Mouse (Mus musculus): ENCODE results near the gene Asb18. TPM values are rescaled to one million over a fixed set of nuclear protein-coding genes. Genes with fewer than 3 reads are reported as not detected.

Asb18 gene
- total and polyA plus RNA-seq, 2 experiments from 2014 or later, result 0.49 to 1.2 TPM

DNA sequence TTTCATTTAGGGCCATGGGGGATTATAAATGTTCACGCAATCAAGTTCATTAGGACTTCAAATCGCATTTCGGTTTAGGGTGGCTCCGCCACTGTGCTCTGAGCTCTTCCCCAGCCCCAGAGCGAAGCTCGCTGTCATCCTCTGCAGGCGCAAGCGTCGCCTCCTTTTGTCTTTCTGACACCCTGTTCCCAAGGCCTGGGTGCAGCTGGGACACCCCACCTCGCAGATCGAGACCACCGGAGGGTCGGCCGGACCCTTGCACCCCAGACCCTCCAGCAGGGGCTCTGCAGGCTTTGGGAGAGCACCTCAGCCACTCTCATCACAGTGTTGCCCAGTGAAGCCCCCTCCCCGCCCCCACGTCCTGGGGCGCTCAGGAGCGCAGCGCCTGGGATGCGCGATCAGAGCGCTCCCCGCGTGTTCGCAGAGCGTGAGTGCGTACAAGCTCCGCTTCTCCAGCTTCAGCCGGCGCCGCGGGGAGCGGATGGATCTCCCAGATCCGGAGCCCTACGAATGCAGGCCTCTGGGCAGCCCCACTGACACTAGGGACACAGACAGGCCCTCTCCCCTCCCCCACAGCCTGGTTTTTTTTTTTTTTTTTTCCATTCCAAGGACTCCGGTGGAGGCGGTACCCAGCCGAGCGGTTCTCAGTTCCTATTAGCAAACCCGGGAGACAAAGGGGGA, 72.6 kb downstream of the Asb18 start:
- 0 out of 2 replicates have a peak overlapping the region, but pooled peaks have one; percentile 5 for H3K9ac ChIP-seq (replicated peaks; ENCODE audit: low read length)
- peak overlapping the region; percentile 28 for H3K4me3 ChIP-seq (ENCODE audit: low read length)
- peak; percentile 31; the same call in 1 of the 2 replicates for ATAC-seq
- WGBS, result under 1% methylated on average over 40 of the region's 40 CpGs
- peak overlapping the region; percentile 59 for H3K4me2 ChIP-seq (ENCODE audit: low read depth, low read length)
- peaks cover 45% of the 10 kb centered on the region for H3K27me3 ChIP-seq (ENCODE audit: insufficient read depth, low read length)
- no peaks in the 10 kb centered on the region for H3K36me3 ChIP-seq (ENCODE audit: insufficient read depth, low read length)
- no peak for TF ChIP-seq CTCF (IDR thresholded peaks at IDR 0.05; ENCODE audit: low read depth)
- H3K4me1 ChIP-seq (ENCODE audit: insufficient read depth, low read length), result 0 out of 2 replicates have a peak, but pooled peaks cover 6% of the 10 kb centered on the region
- peak; percentile 38 for DNase-seq (ENCODE audit: low spot score)
- no peak overlapping the region; the same call in 1 of the 2 replicates for H3K27ac ChIP-seq
- H3K9me3 ChIP-seq (ENCODE audit: low read length), result no peaks in the 10 kb centered on the region

DNA sequence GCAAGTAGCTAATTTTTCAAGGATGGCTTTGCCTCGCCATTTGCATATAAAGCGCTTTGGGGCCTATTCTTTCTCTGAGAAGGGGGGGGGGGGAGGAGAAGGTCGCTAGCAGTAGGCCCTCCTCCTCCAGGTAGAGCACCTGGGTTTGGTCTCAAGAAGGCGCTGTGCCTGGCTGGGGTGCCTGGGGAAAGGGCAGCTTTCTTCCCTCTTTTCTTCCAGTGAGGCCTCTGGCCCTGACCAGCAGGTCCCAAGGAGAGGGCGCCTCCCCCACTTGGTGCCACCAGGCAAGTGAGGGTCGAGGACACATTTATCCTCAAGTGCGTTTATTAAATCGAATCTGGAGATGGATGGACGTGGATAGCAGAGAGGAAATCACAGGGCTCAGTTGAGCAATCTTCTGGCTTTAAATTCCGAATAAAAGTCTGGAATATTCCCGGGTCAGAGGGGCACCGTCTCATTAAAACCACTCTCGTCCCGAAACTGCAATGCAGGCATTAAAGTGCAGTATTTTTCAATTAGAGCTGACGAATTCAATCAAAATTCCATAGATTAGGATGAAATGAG, 73.4 kb downstream of the Asb18 start:
- no peak overlapping the region for H3K9ac ChIP-seq (replicated peaks; ENCODE audit: low read length)
- 20% methylated on average over 15 of the region's 15 CpGs for WGBS
- TF ChIP-seq CTCF (IDR thresholded peaks at IDR 0.05; ENCODE audit: low read depth), result no peak
- H3K4me1 ChIP-seq (ENCODE audit: insufficient read depth, low read length), result 0 out of 2 replicates have a peak, but pooled peaks cover 6% of the 10 kb centered on the region
- no peaks in the 10 kb centered on the region for H3K9me3 ChIP-seq (ENCODE audit: low read length)
- DNase-seq (ENCODE audit: low spot score) (no peak), ATAC-seq (no peak)
- H3K4me3 ChIP-seq (ENCODE audit: low read length), result no peak overlapping the region
- no peaks in the 10 kb centered on the region for H3K36me3 ChIP-seq (ENCODE audit: insufficient read depth, low read length)
- no peak overlapping the region; the same call in 1 of the 2 replicates for H3K4me2 ChIP-seq (ENCODE audit: low read depth, low read length)
- peaks cover 52% of the 10 kb centered on the region for H3K27me3 ChIP-seq (ENCODE audit: insufficient read depth, low read length)
- no peak overlapping the region for H3K27ac ChIP-seq

DNA sequence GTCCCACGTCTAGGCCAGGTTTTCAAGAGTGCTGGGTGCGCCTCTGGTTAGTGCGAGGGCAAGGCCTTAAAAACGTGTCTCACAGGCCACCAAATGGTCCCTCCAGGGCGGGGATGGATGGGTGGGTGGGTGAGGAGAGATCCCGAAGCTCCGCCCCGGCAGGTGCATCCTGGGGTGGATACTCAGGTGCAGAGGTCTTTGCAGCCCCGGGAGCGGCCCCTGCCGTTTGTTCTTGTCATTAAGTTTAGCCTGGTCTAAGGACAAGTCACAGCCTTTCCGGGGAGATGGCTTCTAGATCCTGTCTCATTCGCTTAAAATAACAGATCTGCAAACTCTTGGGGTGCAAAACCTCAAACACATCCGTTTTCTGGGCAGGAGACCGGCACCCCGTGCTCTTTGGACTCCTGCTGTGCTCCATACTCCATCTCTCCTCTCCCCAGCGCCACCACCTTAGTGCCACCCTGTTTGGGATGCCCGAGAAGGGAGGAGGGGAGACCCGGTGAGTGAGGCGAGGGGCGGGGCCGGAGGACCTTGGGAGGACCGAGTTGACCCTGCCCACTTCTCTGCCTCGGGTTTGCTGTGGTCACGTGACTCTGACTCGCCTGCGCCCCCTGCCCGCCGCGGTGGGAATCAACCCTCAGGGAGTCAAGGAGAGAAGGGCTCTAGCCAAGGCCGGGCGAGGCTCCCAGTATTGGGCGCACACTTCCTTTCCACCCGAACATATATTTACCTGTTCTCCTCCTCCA, 74.3 kb downstream of the Asb18 start:
- WGBS, result 10% methylated on average over 32 of the region's 34 CpGs
- peak; percentile 84 for TF ChIP-seq CTCF (IDR thresholded peaks at IDR 0.05; ENCODE audit: low read depth)

DNA sequence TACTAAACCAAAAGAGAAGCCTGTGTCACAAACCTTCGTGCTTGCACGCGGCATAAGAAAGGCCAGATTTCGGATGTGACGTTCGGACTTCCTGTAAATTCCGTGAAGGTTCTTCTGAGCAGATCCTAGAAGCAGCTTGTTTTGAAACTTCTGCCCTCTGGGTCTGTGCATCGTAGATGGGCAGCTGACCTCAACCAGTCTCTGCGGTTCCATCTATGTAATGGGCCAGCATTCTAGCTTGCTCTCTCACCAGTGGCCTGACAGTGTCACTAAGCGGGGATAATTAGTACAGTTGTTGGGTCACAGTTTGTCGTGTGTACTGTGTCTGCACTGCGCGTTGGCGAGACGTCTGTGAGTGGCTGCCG, 74.9 kb downstream of the Asb18 start:
- DNase-seq (ENCODE audit: low spot score) (no peak), ATAC-seq (no peak)
- peaks cover 65% of the 10 kb centered on the region for H3K27me3 ChIP-seq (ENCODE audit: insufficient read depth, low read length)
- H3K4me2 ChIP-seq (ENCODE audit: low read depth, low read length), result no peak overlapping the region
- H3K9me3 ChIP-seq (ENCODE audit: low read length), result no peaks in the 10 kb centered on the region
- H3K4me3 ChIP-seq (ENCODE audit: low read length), result no peak overlapping the region
- no peak overlapping the region for H3K9ac ChIP-seq (replicated peaks; ENCODE audit: low read length)
- no peak overlapping the region for H3K27ac ChIP-seq
- H3K4me1 ChIP-seq (ENCODE audit: insufficient read depth, low read length), result 0 out of 2 replicates have a peak, but pooled peaks cover 6% of the 10 kb centered on the region
- no peak for TF ChIP-seq CTCF (IDR thresholded peaks at IDR 0.05; ENCODE audit: low read depth)
- 44% methylated on average over 16 of the region's 16 CpGs for WGBS
- no peaks in the 10 kb centered on the region for H3K36me3 ChIP-seq (ENCODE audit: insufficient read depth, low read length)

More for the DNA sequence above, 74.3 kb downstream of the Asb18 start:
- Histone ChIP-seq H3K27ac (no peak overlapping the region), H3K4me2 (ENCODE audit: low read depth, low read length) (0 out of 2 replicates have a peak overlapping the region, but pooled peaks have one; percentile 20), H3K27me3 (ENCODE audit: insufficient read depth, low read length) (peaks cover 59% of the 10 kb centered on the region), H3K4me3 (ENCODE audit: low read length) (no peak overlapping the region), H3K36me3 (ENCODE audit: insufficient read depth, low read length) (no peaks in the 10 kb centered on the region), H3K4me1 (ENCODE audit: insufficient read depth, low read length) (0 out of 2 replicates have a peak, but pooled peaks cover 6% of the 10 kb centered on the region), H3K9me3 (ENCODE audit: low read length) (no peaks in the 10 kb centered on the region), H3K9ac (replicated peaks; ENCODE audit: low read length) (no peak overlapping the region)
- DNase-seq (ENCODE audit: low spot score) (peak; percentile 74), ATAC-seq (0 out of 2 replicates have a peak, but pooled peaks have one; percentile 31)

DNA sequence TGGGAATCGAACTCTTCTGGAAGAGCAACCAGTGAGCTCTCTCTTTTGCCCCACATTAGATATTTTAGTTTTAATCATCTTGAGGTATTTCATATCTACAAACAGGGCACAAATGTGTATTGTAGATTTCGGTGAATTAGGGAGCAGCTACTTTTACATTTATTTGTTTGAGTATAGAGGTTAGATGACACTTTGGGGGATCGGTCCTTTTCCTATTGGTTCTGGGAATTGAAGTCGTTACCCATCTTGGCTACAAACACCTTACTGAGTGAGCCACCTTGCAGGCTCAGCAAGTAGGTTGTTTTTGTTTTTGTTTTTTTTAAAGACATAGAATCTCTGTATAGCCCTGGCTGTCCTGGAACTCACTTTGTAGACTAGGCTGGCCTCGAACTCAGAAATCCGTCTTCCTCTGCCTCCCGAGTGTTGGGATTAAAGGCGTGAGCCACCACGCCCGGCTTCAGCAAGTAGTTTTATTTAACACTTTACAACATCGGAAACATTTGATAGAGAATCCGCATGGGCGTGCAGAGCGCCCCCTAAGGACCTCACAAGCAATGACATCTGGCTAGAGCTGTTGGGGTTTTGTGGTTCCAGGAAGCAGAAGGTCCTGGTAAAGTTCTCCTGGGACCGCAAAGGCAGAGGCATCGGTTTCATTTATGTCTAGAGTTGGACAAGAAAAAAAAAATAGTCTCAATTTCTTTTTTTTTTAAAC, 75.4 kb downstream of the Asb18 start:
- Histone ChIP-seq H3K9me3 (ENCODE audit: low read length) (no peaks in the 10 kb centered on the region), H3K27ac (no peak overlapping the region), H3K36me3 (ENCODE audit: insufficient read depth, low read length) (no peaks in the 10 kb centered on the region), H3K4me2 (ENCODE audit: low read depth, low read length) (no peak overlapping the region), H3K4me3 (ENCODE audit: low read length) (no peak overlapping the region), H3K9ac (replicated peaks; ENCODE audit: low read length) (no peak overlapping the region), H3K4me1 (ENCODE audit: insufficient read depth, low read length) (0 out of 2 replicates have a peak, but pooled peaks cover 6% of the 10 kb centered on the region), H3K27me3 (ENCODE audit: insufficient read depth, low read length) (peaks cover 65% of the 10 kb centered on the region)
- DNase-seq (ENCODE audit: low spot score), result peak; percentile 31
- WGBS, result 40% methylated on average over 16 of the region's 16 CpGs
- no peak for ATAC-seq
- TF ChIP-seq CTCF (IDR thresholded peaks at IDR 0.05; ENCODE audit: low read depth), result peak; percentile 55

Data from hindbrain, postnatal 0 days (tissue).